Mouse (Mus musculus) CH12.LX (cell line): ENCODE results near the gene Taf1a. TPM values are rescaled to one million over a fixed set of nuclear protein-coding genes. Genes with fewer than 3 reads are reported as not detected.
"Not testable (repeated sequence)": the region's sequence is repeated elsewhere in the genome, so short reads cannot be mapped to it uniquely, and the experiment has no call there.

Experiments
- DNase-seq: peaks from one replicate; pipeline ENCODE4 v3.0.0-alpha.2; 2013; ENCODE audit errors: extremely low read depth
- H3K27ac ChIP-seq: 2 replicates; pipeline ENCODE4 v1.5.1; 2012; ENCODE audit warnings: low read depth, mild to moderate bottlenecking, control low read depth, moderate library complexity; ENCODE audit not compliant: insufficient read depth
- H3K27me3 ChIP-seq: replicated peaks from 2 replicates; pipeline ENCODE3; 2012; ENCODE audit warnings: inconsistent platforms
- H3K36me3 ChIP-seq, 2 experiments: replicated peaks in 1 of 2; 2 replicates each; pipeline versions ENCODE3 to v1.6.1; 2012; ENCODE audit warnings: inconsistent platforms in 1 of 2, low read length in 1 of 2, mild to moderate bottlenecking in 1 of 2, mixed read lengths in 1 of 2, moderate library complexity in 1 of 2; ENCODE audit not compliant: control insufficient read depth in 1 of 2, insufficient read depth in 1 of 2
- H3K4me1 ChIP-seq, 2 experiments: 2 replicates each; pipeline ENCODE4 v1.6.1; 2012; ENCODE audit warnings: inconsistent platforms in 1 of 2, moderate library complexity in 1 of 2; ENCODE audit not compliant: insufficient read depth in 2 of 2, control insufficient read depth in 1 of 2
- H3K4me2 ChIP-seq: 2 replicates; pipeline ENCODE4 v1.6.1; 2012; ENCODE audit warnings: low read depth, mild to moderate bottlenecking, control low read depth; ENCODE audit not compliant: poor library complexity, insufficient read depth, severe bottlenecking
- H3K4me3 ChIP-seq, 3 experiments: fragments of 150-350 bp in 1 of 3; sonication (generic) in 1 of 3; replicated peaks in 1 of 3; 2 replicates each; pipeline versions ENCODE3 to v1.5.1; 2011 to 2012; ENCODE audit warnings: low read depth in 2 of 3, low read length in 2 of 3, mild to moderate bottlenecking in 2 of 3, moderate library complexity in 2 of 3, control low read depth in 1 of 3, improper control_type of control experiment in 1 of 3, inconsistent platforms in 1 of 3, mixed read lengths in 1 of 3; ENCODE audit not compliant: poor library complexity in 1 of 3
- H3K79me2 ChIP-seq: replicated peaks from 2 replicates; pipeline ENCODE4 v1.6.1; 2012; ENCODE audit warnings: mild to moderate bottlenecking, moderate library complexity; ENCODE audit not compliant: control insufficient read depth, poor library complexity, insufficient read depth, severe bottlenecking; ENCODE audit errors: extremely low read depth
- H3K9ac ChIP-seq: 2 replicates; pipeline ENCODE4 v1.6.1; 2012; ENCODE audit warnings: low read depth, mild to moderate bottlenecking, control low read depth, moderate library complexity; ENCODE audit not compliant: insufficient read depth
- H3K9me3 ChIP-seq: replicated peaks from 2 replicates; pipeline ENCODE3; 2012; ENCODE audit warnings: low read length, inconsistent platforms, mixed read lengths
- CHD1 ChIP-seq: IDR thresholded peaks from 2 replicates; pipeline ENCODE4 v1.6.1; 2012; ENCODE audit warnings: low read depth, low read length, improper control_type of control experiment, inconsistent platforms
- CHD2 ChIP-seq: IDR thresholded peaks from 2 replicates; pipeline ENCODE4 v1.6.1; 2011; ENCODE audit warnings: low read length, improper control_type of control experiment
- E2F4 ChIP-seq: IDR thresholded peaks from 2 replicates; pipeline ENCODE4 v1.6.1; 2011; ENCODE audit warnings: low read depth, low read length, improper control_type of control experiment; ENCODE audit not compliant: insufficient replicate concordance
- ELF1 ChIP-seq: IDR thresholded peaks from 2 replicates; pipeline ENCODE4 v1.6.1; 2014; ENCODE audit warnings: low read depth, mild to moderate bottlenecking, inconsistent platforms, low read length, improper control_type of control experiment
- ETS1 ChIP-seq: conservative IDR thresholded peaks from 2 replicates; pipeline ENCODE4 v1.6.1; 2012; ENCODE audit warnings: low read depth, mild to moderate bottlenecking, inconsistent platforms, low read length, improper control_type of control experiment, moderate library complexity
- GABPA ChIP-seq: IDR thresholded peaks from 2 replicates; pipeline ENCODE4 v1.6.1; 2012; ENCODE audit warnings: low read depth, low read length, improper control_type of control experiment, inconsistent platforms; ENCODE audit not compliant: insufficient replicate concordance
- HCFC1 ChIP-seq: IDR thresholded peaks from 2 replicates; pipeline ENCODE4 v1.6.1; 2012; ENCODE audit warnings: low read depth, mild to moderate bottlenecking, inconsistent platforms, low read length, improper control_type of control experiment
- JUND ChIP-seq: conservative IDR thresholded peaks from 2 replicates; pipeline ENCODE4 v1.6.1; 2011; ENCODE audit warnings: low read depth, low read length, improper control_type of control experiment
- KAT2A ChIP-seq: IDR thresholded peaks from 2 replicates; pipeline ENCODE4 v1.6.1; 2012; ENCODE audit warnings: low read length, improper control_type of control experiment, inconsistent platforms; ENCODE audit not compliant: insufficient replicate concordance
- MAX ChIP-seq: IDR thresholded peaks from 2 replicates; pipeline ENCODE4 v1.6.1; 2011; ENCODE audit warnings: low read length, improper control_type of control experiment
- MAZ ChIP-seq: IDR thresholded peaks from 2 replicates; pipeline ENCODE4 v1.6.1; 2012; ENCODE audit warnings: low read depth, mild to moderate bottlenecking, inconsistent platforms, low read length, improper control_type of control experiment, moderate library complexity
- MEF2A ChIP-seq: IDR thresholded peaks from 2 replicates; pipeline ENCODE4 v1.6.1; 2014; ENCODE audit warnings: low read depth, mild to moderate bottlenecking, inconsistent platforms, low read length, improper control_type of control experiment, borderline replicate concordance
- MXI1 ChIP-seq: IDR thresholded peaks from 2 replicates; pipeline ENCODE4 v1.6.1; 2011; ENCODE audit warnings: mild to moderate bottlenecking, low read depth, low read length, improper control_type of control experiment
- MYC ChIP-seq: IDR thresholded peaks from 2 replicates; pipeline ENCODE4 v1.6.1; 2011; ENCODE audit warnings: low read depth, mild to moderate bottlenecking, improper control_type of control experiment, low read length
- POLR2A ChIP-seq: IDR thresholded peaks from 2 replicates; pipeline ENCODE4 v1.6.1; 2011; ENCODE audit warnings: low read depth, mild to moderate bottlenecking, improper control_type of control experiment, low read length
- POLR2AphosphoS2 ChIP-seq: IDR thresholded peaks from 2 replicates; pipeline ENCODE4 v1.6.1; 2011; ENCODE audit warnings: low read depth, low read length, improper control_type of control experiment
- RCOR1 ChIP-seq: conservative IDR thresholded peaks from 2 replicates; pipeline ENCODE4 v1.6.1; 2012; ENCODE audit warnings: low read depth, mild to moderate bottlenecking, inconsistent platforms, low read length, improper control_type of control experiment
- SMC3 ChIP-seq: IDR thresholded peaks from 2 replicates; pipeline ENCODE4 v1.6.1; 2011; ENCODE audit warnings: low read depth, low read length, improper control_type of control experiment
- TCF12 ChIP-seq: IDR thresholded peaks from 2 replicates; pipeline ENCODE4 v1.6.1; 2014; ENCODE audit warnings: low read depth, mild to moderate bottlenecking, inconsistent platforms, low read length, improper control_type of control experiment
- USF2 ChIP-seq: conservative IDR thresholded peaks from 2 replicates; pipeline ENCODE4 v1.6.1; 2011; ENCODE audit warnings: low read depth, low read length, improper control_type of control experiment
- ZC3H11A ChIP-seq: IDR thresholded peaks from 2 replicates; pipeline ENCODE4 v1.6.1; 2012; ENCODE audit warnings: low read depth, mild to moderate bottlenecking, inconsistent platforms, low read length, improper control_type of control experiment
- ZKSCAN1 ChIP-seq: IDR thresholded peaks from 2 replicates; pipeline ENCODE4 v1.6.1; 2012; ENCODE audit warnings: low read depth, inconsistent platforms, low read length, improper control_type of control experiment, borderline replicate concordance
- ZMIZ1 ChIP-seq: IDR thresholded peaks from 2 replicates; pipeline ENCODE4 v1.6.1; 2012; ENCODE audit warnings: low read depth, mild to moderate bottlenecking, inconsistent platforms, low read length, improper control_type of control experiment
- ZNF384 ChIP-seq: IDR thresholded peaks from 2 replicates; pipeline ENCODE4 v1.6.1; 2012; ENCODE audit warnings: low read depth, low read length, improper control_type of control experiment, inconsistent platforms
- dilution Hi-C: fragments of 300-500 bp; cut with MboI; formaldehyde crosslinking; loops from 2 replicates; pipeline ENCODE4 v1.14.3; 2020; ENCODE audit warnings: low sequenced_read_pairs; ENCODE audit not compliant: extremely low pct_unique_long_range_greater_than_20kb, extremely low pct_ligation_motif_present
- in situ Hi-C: fragments of 300-500 bp; cut with MboI; formaldehyde crosslinking; loops from 3 replicates; pipeline ENCODE4 v1.14.3; 2019; ENCODE audit warnings: low sequenced_read_pairs, low pct_ligation_motif_present, low pct_unique_long_range_greater_than_20kb, mixed read lengths
- polyA plus RNA-seq: library from polyadenylated mRNA; unstranded; fragments of >175 nt; gene quantifications from 2 replicates; pipeline ENCODE4 v1.2.1, GENCODE M21; 2012; ENCODE audit warnings: low read depth; ENCODE audit not compliant: insufficient read length
- total RNA-seq, 2 experiments: library from RNA; depleted of rRNA; stranded (reverse); fragments of 300-350 nt in 1 of 2; fragments of >200 nt in 1 of 2; gene quantifications; 2 replicates each; pipeline ENCODE4 v1.2.3; 2012 to 2014

Taf1a gene
- total and polyA plus RNA-seq, 3 experiments: 12.3 to 27.2 (median 21.9) TPM

DNA sequence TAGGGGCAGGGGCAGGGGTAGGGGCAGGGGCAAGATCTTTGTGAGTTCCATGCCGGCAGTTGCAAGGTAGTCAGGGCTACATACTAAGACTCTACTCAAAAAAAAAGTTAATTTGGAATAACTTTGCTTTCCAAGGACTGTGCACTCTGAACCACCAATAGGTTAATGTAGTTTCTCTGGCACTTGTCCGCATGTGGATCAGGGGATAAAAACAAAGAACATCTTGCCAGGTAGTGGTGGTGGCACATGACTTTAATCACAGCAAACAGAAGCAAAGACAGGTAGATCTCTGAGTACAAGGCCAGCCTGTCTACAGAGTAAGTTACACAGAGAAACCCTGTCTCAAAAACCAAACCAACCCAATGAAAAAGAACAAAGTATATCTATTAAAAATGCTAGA is 6.2 kb upstream of the Taf1a start:
- H3K9me3 ChIP-seq: no peaks in the 10 kb centered on the region
- peaks cover 0 to 2% of the 10 kb centered on the region in 2 experiments; a peak in 2 of 4 replicates for H3K4me1 ChIP-seq
- dilution Hi-C loops: no loop called here
- no peak overlapping the region for H3K4me2 ChIP-seq
- DNase-seq: no peak
- no peaks in the 10 kb centered on the region for H3K79me2 ChIP-seq
- H3K27ac ChIP-seq: no peak overlapping the region
- no peaks in the 10 kb centered on the region for H3K27me3 ChIP-seq
- no peaks in the 10 kb centered on the region for H3K36me3 ChIP-seq
- no peak for TF ChIP-seq TCF12
- no peak for TF ChIP-seq GABPA
- no peak for TF ChIP-seq MXI1
- no peak for TF ChIP-seq POLR2AphosphoS2
- TF ChIP-seq ZKSCAN1: no peak
- no peak for TF ChIP-seq CHD1
- no peak for TF ChIP-seq CHD2
- TF ChIP-seq ELF1: no peak
- TF ChIP-seq HCFC1: no peak
- TF ChIP-seq E2F4: no peak
- H3K9ac ChIP-seq: no peak overlapping the region
- in situ Hi-C loops: no loop called here
- H3K4me3 ChIP-seq: no peak overlapping the region

GRCm38 (mm10) chr1:183387421-183387820 is 1.4 kb upstream of the Taf1a start:
- DNase-seq, H3K9ac ChIP-seq, H3K27ac ChIP-seq, H3K27me3 ChIP-seq, H3K4me2 ChIP-seq, H3K9me3 ChIP-seq, dilution Hi-C loops, in situ Hi-C loops, H3K4me3 ChIP-seq: not testable (repeated sequence)
- peaks cover 7 to 16% of the 10 kb centered on the region in 2 experiments for H3K36me3 ChIP-seq
- H3K79me2 ChIP-seq: peaks cover 20% of the 10 kb centered on the region
- H3K4me1 ChIP-seq: peaks cover 5 to 21% of the 10 kb centered on the region in 2 experiments; a peak in 3 of 4 replicates

DNA sequence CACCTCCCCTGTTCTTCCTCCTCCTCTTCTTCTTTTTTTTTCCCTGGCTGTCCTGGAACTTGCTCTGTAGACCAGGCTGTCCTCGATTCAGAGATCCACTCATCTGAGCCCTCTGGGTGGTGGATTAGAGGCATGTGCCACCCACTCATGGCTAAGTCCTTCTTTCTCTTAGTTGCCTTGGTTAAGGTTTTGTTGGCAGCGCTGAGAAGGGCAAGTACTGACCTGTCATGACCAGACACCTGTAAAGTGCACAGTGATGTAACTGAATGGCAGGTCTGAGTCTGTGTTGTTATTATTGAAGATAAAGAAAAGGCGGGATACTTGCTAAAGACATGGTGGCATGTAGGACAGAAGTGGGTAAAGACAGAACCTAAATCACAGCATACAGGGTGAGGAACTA is 14.6 kb downstream of the Taf1a start:
- Histone ChIP-seq H3K36me3 (peaks cover 66 to 77% of the 10 kb centered on the region in 2 experiments), H3K4me2 (no peak overlapping the region), H3K4me1 (no peaks in the 10 kb centered on the region), H3K27ac (no peak overlapping the region), H3K9ac (no peak overlapping the region), H3K9me3 (no peaks in the 10 kb centered on the region), H3K27me3 (no peaks in the 10 kb centered on the region)
- DNase-seq: no peak
- TF ChIP-seq ETS1 (no peak), KAT2A (no peak), ZC3H11A (no peak), RCOR1 (no peak), ZKSCAN1 (no peak), CHD1 (no peak), USF2 (no peak), ZMIZ1 (no peak), JUND (no peak), MEF2A (no peak), ZNF384 (no peak), POLR2A (no peak), MXI1 (no peak), SMC3 (no peak), MYC (no peak), GABPA (no peak), MAX (no peak), MAZ (no peak), HCFC1 (no peak)
- TF ChIP-seq, all 38 proteins: peak for 0
- in situ Hi-C loops (no loop called here), dilution Hi-C loops (no loop called here)
- H3K79me2 ChIP-seq: peaks cover 1% of the 10 kb centered on the region; the same call in 1 of the 2 replicates
- no peak overlapping the region for H3K4me3 ChIP-seq
